ENCODE assay signal across 17 mouse cellular contexts in genomic region chr11:75323326-75323737, GRCm38 (mm10). TPM values are rescaled to one million over a fixed set of nuclear protein-coding genes. Genes with fewer than 3 reads are reported as not detected.
DNase-seq lines count a peak whose midpoint lies in the region; ATAC-seq and TF ChIP-seq lines count a peak whose summit lies in the region.
"Had no signal": no experiment of that assay in that cellular context is flagged by ENCODE, and none has a peak within 500 bp of the region (broad histone marks: within the 10 kb centered on the region; RNA-seq: fewer than 3 reads in every experiment).

No protein-coding gene starts in this region.

- no peak overlapping the region for H3K4me2 ChIP-seq in heart, embryonic 12.5 days
- H3K4me2 ChIP-seq: forebrain, embryonic 12.5 days; heart, embryonic 13.5 days had no signal

- peak; percentile 71 to 80 for TF ChIP-seq EP300 in MEL (IDR thresholded peaks at IDR 0.05; ENCODE audit: low read depth in 1 of 2, low read length in 2 of 2)

- TF ChIP-seq POLR2A in lung, adult 2 months (IDR thresholded peaks at IDR 0.05; ENCODE audit: borderline replicate concordance, extremely low read depth, low read depth, low read length): no peak
- TF ChIP-seq POLR2A in MEL (IDR thresholded peaks at IDR 0.05; ENCODE audit: control insufficient read depth in 1 of 2, insufficient read depth in 1 of 2, low read depth in 1 of 2, low read length in 2 of 2, poor library complexity in 1 of 2): no peak

- peak overlapping the region; percentile 20 for H3K27ac ChIP-seq in MEL (ENCODE audit: control insufficient read depth, low read depth, low read length)
- no peak overlapping the region for H3K27ac ChIP-seq in heart, embryonic 12.5 days (ENCODE audit: poor library complexity, severe bottlenecking)
- H3K27ac ChIP-seq: forebrain, embryonic 12.5 days; hindbrain, embryonic 10.5 days had no signal

- 0 out of 2 replicates have a peak, but pooled peaks have one; percentile 4 for TF ChIP-seq CTCF in lung, adult 2 months (IDR thresholded peaks at IDR 0.05; ENCODE audit: insufficient read depth, low read length)
- TF ChIP-seq CTCF in MEL (IDR thresholded peaks at IDR 0.05 in 2 of 3, conservative IDR thresholded peaks at IDR 0.05 in 1 of 3; ENCODE audit: control insufficient read depth in 1 of 3, insufficient read depth in 1 of 3, low read depth in 2 of 3, low read length in 3 of 3, poor library complexity in 1 of 3, severe bottlenecking in 1 of 3): peak; percentile 39 to 55 (median 49)

- H3K79me2 ChIP-seq in MEL (ENCODE audit: control insufficient read depth, insufficient read depth, low read length, poor library complexity): peaks cover 27% of the 10 kb centered on the region

- WGBS in lung, adult 2 months: 52% methylated on average over 8 of the region's 8 CpGs
- WGBS in heart, embryonic 12.5 days: 78% methylated on average over 8 of the region's 8 CpGs

- no peak for DNase-seq in lung, adult 2 months
- DNase-seq in lung, postnatal 4 days: no peak
- DNase-seq in MEL (ENCODE audit: low read depth, low spot score) (peak; percentile 84), adipocyte (ENCODE audit: low spot score) (no peak)
- DNase-seq in c-Kit-positive CD71-positive TER-119-negative erythroid progenitor cells, embryonic 14.5 days (ENCODE audit: low read depth): peak; percentile 37
- no peak for DNase-seq in spleen, postnatal 14 days (ENCODE audit: low spot score in 2 of 2)
- DNase-seq: cerebellum, adult 8-10 months; kidney, adult 9 months; left cerebral cortex, postnatal 4 days had no signal

- H3K4me1 ChIP-seq in lung, adult 2 months (ENCODE audit: control insufficient read depth, insufficient read depth, low read length): peaks cover 3% of the 10 kb centered on the region; the same call in 1 of the 2 replicates
- peaks cover 17 to 28% of the 10 kb centered on the region in 2 experiments for H3K4me1 ChIP-seq in MEL (ENCODE audit: control insufficient read depth in 1 of 2, insufficient read depth in 2 of 2, low read length in 2 of 2)
- peaks cover 39% of the 10 kb centered on the region for H3K4me1 ChIP-seq in heart, embryonic 12.5 days (replicated peaks)

- ATAC-seq in megakaryocyte progenitor cell, adult 5-6 weeks (replicated peaks; ENCODE audit: poor library complexity): peak; percentile 87
- ATAC-seq in heart, embryonic 12.5 days (ENCODE audit: insufficient number of reproducible peaks, low FRiP score): no peak
- ATAC-seq: activated CD4-positive, CD25-positive, alpha-beta regulatory T cell, adult 4 months; CD4-positive, CD25-positive, alpha-beta regulatory T cell, adult 4 months; midbrain, embryonic 16.5 days had no signal

- H3K9ac ChIP-seq in MEL (ENCODE audit: control insufficient read depth, low read depth, low read length, poor library complexity, severe bottlenecking): no peak overlapping the region
- no peak overlapping the region for H3K9ac ChIP-seq in heart, embryonic 12.5 days
- H3K9ac ChIP-seq: forebrain, embryonic 12.5 days; heart, embryonic 13.5 days had no signal

- peaks cover 6 to 29% of the 10 kb centered on the region in 2 experiments for H3K36me3 ChIP-seq in MEL (ENCODE audit: control insufficient read depth in 1 of 2, insufficient read depth in 2 of 2, low read length in 2 of 2)
- peaks cover 17% of the 10 kb centered on the region for H3K36me3 ChIP-seq in heart, embryonic 12.5 days

- H3K9me3 ChIP-seq in MEL (replicated peaks; ENCODE audit: insufficient read depth, low read length): no peaks in the 10 kb centered on the region
- H3K9me3 ChIP-seq in heart, embryonic 12.5 days (replicated peaks): no peaks in the 10 kb centered on the region
- H3K9me3 ChIP-seq: forebrain, embryonic 12.5 days; heart, embryonic 13.5 days; hindbrain, embryonic 10.5 days had no signal

- TF ChIP-seq RAD21 in MEL (IDR thresholded peaks at IDR 0.05; ENCODE audit: low read depth, low read length): peak; percentile 4; the same call in 1 of the 2 replicates

- H3K4me3 ChIP-seq in lung, adult 2 months (replicated peaks; ENCODE audit: extremely low read depth, low read depth, low read length): no peak overlapping the region
- no peak overlapping the region for H3K4me3 ChIP-seq in MEL (ENCODE audit: control insufficient read depth in 1 of 2, insufficient read depth in 1 of 2, low read depth in 2 of 2, low read length in 2 of 2)
- H3K4me3 ChIP-seq in heart, embryonic 12.5 days: no peak overlapping the region
- H3K4me3 ChIP-seq: forebrain, embryonic 12.5 days; heart, embryonic 13.5 days; hindbrain, embryonic 10.5 days had no signal

- no peaks in the 10 kb centered on the region for H3K27me3 ChIP-seq in MEL (ENCODE audit: control insufficient read depth in 1 of 2, insufficient read depth in 2 of 2, low read length in 2 of 2)
- no peaks in the 10 kb centered on the region for H3K27me3 ChIP-seq in heart, embryonic 12.5 days (replicated peaks)
- H3K27me3 ChIP-seq: forebrain, embryonic 12.5 days; heart, embryonic 13.5 days had no signal

TF ChIP-seq in MEL, 35 proteins besides CTCF, POLR2A, EP300 and RAD21:
- TF ChIP-seq BHLHE40 (IDR thresholded peaks at IDR 0.05; ENCODE audit: borderline replicate concordance, low read depth, low read length) (peak; percentile 38; the same call in 1 of the 2 replicates), ZMIZ1 (IDR thresholded peaks at IDR 0.05; ENCODE audit: low read depth, low read length) (no peak), MXI1 (IDR thresholded peaks at IDR 0.05; ENCODE audit: low read depth, low read length) (peak; percentile 81), SIN3A (IDR thresholded peaks at IDR 0.05; ENCODE audit: low read length) (peak; percentile 75), MAFK (IDR thresholded peaks at IDR 0.05; ENCODE audit: borderline replicate concordance, low read depth, low read length) (no peak), UBTF (IDR thresholded peaks at IDR 0.05; ENCODE audit: borderline replicate concordance, insufficient read depth, low read depth, low read length) (no peak), ZKSCAN1 (IDR thresholded peaks at IDR 0.05; ENCODE audit: low read depth, low read length) (no peak), E2F4 (IDR thresholded peaks at IDR 0.05; ENCODE audit: borderline replicate concordance, low read depth, low read length) (no peak), TCF12 (IDR thresholded peaks at IDR 0.05; ENCODE audit: low read depth, low read length) (peak; percentile 83), TAL1 (IDR thresholded peaks at IDR 0.05; ENCODE audit: low read length) (peak; percentile 90), ETS1 (IDR thresholded peaks at IDR 0.05; ENCODE audit: low read depth, low read length) (peak; percentile 56; the same call in 1 of the 2 replicates), GATA1 (IDR thresholded peaks at IDR 0.05; ENCODE audit: low read depth, low read length) (peak; percentile 85), ZC3H11A (IDR thresholded peaks at IDR 0.05; ENCODE audit: low read depth, low read length) (no peak), MAZ (IDR thresholded peaks at IDR 0.05; ENCODE audit: low read depth, low read length) (no peak), RCOR1 (IDR thresholded peaks at IDR 0.05; ENCODE audit: low read depth, low read length) (peak; percentile 66)

RNA-seq across cellular contexts. Expression of gene Rpa1, which starts 24.8 kb away (rescaled TPM):
- polyA plus RNA-seq in lung, adult 2 months (2012; rRNA removed): 15.9 and 17.1 TPM in 2 replicates
- total RNA-seq in MEL (2012; rRNA removed): 242 and 267 TPM in 2 replicates
- polyA plus RNA-seq in MEL (2012; ENCODE audit: insufficient read depth in 1 of 2, insufficient read length in 2 of 2, low read depth in 1 of 2, low replicate concordance in 2 of 2, missing spikeins in 1 of 2): 100 to 1,000 TPM; 179 to 481 TPM
- total RNA-seq in megakaryocyte progenitor cell, adult 5-6 weeks (2015): 50.1 and 53.0 TPM in 2 replicates
- 176 and 178 TPM in 2 replicates for total RNA-seq in megakaryocyte progenitor cell, adult 5-6 weeks (2017)
- 120 and 122 TPM in 2 replicates for polyA plus RNA-seq in heart, embryonic 12.5 days (2016; fragmentation: Nextera tagmentation; extraction: Ambion mirVana)

RNA-seq across cellular contexts. Expression of gene Smyd4, which starts 24.9 kb away (rescaled TPM):
- 3.6 and 5.2 TPM in 2 replicates for polyA plus RNA-seq in lung, adult 2 months (2012; rRNA removed)
- total RNA-seq in MEL (2012; rRNA removed): 11.4 and 12.8 TPM in 2 replicates
- 1 to 10 TPM in 1 of 2 experiments, not detected in 1; 9.6 TPM for polyA plus RNA-seq in MEL (2012; ENCODE audit: insufficient read depth in 1 of 2, insufficient read length in 2 of 2, low read depth in 1 of 2, low replicate concordance in 2 of 2, missing spikeins in 1 of 2)
- total RNA-seq in megakaryocyte progenitor cell, adult 5-6 weeks (2015): 2.2 and 5.1 TPM in 2 replicates
- 13.9 and 21.9 TPM in 2 replicates for total RNA-seq in megakaryocyte progenitor cell, adult 5-6 weeks (2017)
- 12.8 and 14.6 TPM in 2 replicates for polyA plus RNA-seq in heart, embryonic 12.5 days (2016; fragmentation: Nextera tagmentation; extraction: Ambion mirVana)

Comparison
In these comparisons a context has a peak if more than half of its experiments do, and no peak if none do; other contexts are left out.
1. DNase-seq: peak in MEL (single experiment) and c-Kit-positive CD71-positive TER-119-negative erythroid progenitor cells, embryonic 14.5 days (single experiment); none in lung, adult 2 months (single experiment), lung, postnatal 4 days (0 of 2), spleen, postnatal 14 days (0 of 2) and adipocyte (single experiment).